Mouse (Mus musculus) cortical plate, adult 2 months (tissue): ENCODE measurements around the gene Khsrp.

ENCODE experiments used
- CTCF ChIP-seq: fragments of 200-500 bp; IDR thresholded peaks from 2 replicates; pipeline ENCODE4 v1.5.1; 2011; ENCODE audit warnings: mild to moderate bottlenecking, control low read depth, low read length; ENCODE audit not compliant: insufficient read depth; ENCODE audit errors: extremely low read depth
- POLR2A ChIP-seq: fragments of 200-500 bp; IDR thresholded peaks from 2 replicates; pipeline ENCODE4 v1.6.1; 2011; ENCODE audit warnings: mild to moderate bottlenecking, low read length, control low read depth; ENCODE audit not compliant: insufficient read depth; ENCODE audit errors: extremely low read depth

GRCm38 (mm10) chr17:56975391-56975790 lies 55.9 kb downstream of the Khsrp start:
- TF ChIP-seq CTCF (no peak), POLR2A (no peak)
